Mouse (Mus musculus) layer of hippocampus, postnatal 14 days (tissue): ENCODE results near the gene Myl4. TPM values are rescaled to one million over a fixed set of nuclear protein-coding genes. Genes with fewer than 3 reads are reported as not detected.

Experiments
- DNase-seq, 2 experiments: peaks; one replicate each; pipeline ENCODE4 v3.0.0; 2021 to 2022; ENCODE audit warnings: low spot score in 2 of 2, mixed read lengths in 1 of 2
- total RNA-seq, 2 experiments: library from RNA; stranded (reverse); gene quantifications; 2 replicates each; pipeline ENCODE4 v1.2.3; 2021

The Myl4 gene
- total RNA-seq, 2 experiments from 2014 or later = 3.6 to 4.9 TPM

GRCm38 (mm10) chr11:104627616-104628301 is 77.3 kb downstream of the Myl4 start:
- no peak for DNase-seq

DNA sequence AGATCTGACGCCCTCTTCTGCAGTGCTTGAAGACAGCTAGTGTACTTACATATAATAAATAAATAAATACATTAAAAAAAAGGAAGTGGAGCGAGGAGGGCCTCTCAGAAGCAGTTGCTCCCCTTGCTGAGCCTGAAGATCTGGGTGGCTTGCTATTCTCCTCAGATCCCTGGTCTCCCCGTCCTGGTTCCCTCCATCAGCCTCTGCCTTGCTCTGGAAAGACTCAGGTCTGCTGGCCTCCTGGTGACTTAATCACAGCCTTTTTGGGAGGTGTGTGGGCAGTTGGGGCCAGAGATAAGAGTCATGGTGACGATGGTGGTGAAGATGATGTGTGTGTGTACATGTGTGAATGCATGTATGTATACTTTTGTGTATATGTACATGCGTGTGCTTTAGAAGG is 78.1 kb downstream of the Myl4 start:
- DNase-seq = no peak

GRCm38 (mm10) chr11:104630185-104630835 is 79.8 kb downstream of the Myl4 start:
- DNase-seq = no peak

- no peak for DNase-seq
These were observed 80.8 kb downstream of the Myl4 start for GRCm38 (mm10) chr11:104631306-104631705.

- no peak for DNase-seq
These were observed 86.5 kb downstream of the Myl4 start for GRCm38 (mm10) chr11:104637010-104637409.

DNA sequence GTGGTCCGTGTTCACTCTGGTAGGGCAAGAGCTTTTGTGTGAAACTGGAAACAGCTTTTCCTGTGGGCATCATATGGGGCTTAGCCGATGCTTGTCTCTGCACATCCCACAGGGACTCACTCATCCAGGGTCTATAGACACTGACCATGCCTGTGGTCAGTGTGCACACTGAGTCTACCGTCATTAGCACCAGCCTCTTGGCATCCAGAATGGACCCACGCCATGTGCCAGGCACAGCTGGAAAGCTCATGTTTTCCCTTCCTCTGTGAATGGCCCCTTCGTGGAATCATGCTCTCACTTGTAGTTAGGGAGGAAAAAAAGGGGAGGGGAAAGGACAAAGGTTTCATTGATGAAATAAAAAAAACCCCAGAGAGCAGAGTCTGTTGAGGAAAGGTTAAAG is 87.5 kb downstream of the Myl4 start:
- DNase-seq = no peak

GRCm38 (mm10) chr11:104638906-104639305 is 88.4 kb downstream of the Myl4 start:
- DNase-seq = no peak

GRCm38 (mm10) chr11:104639634-104640033 is 89.2 kb downstream of the Myl4 start:
- no peak for DNase-seq

DNA sequence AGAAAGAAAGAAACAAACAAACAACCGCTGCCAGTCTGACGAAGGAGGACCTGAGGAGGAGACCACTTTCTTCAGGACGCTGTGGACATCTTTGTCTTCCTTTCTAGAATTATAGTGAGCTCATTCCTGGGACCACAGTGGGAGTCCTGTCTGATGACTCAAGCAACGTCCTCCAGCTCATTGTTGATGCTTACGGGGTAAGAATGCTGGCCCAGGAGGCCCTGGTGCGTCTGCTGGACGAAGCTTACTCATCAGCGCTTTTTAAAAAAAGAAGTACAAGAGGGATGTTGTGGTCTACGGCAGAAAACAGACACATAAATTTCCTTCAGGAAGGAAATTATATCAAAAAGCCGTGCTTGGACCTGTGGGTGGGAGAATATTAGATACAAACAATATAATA is 90.4 kb downstream of the Myl4 start:
- DNase-seq = no peak

GRCm38 (mm10) chr11:104643236-104643635 is 92.8 kb downstream of the Myl4 start:
- no peak for DNase-seq

Other genes with a start within 250 kb of the Myl4 start
- gene Kansl1, start 81.8 kb upstream of the Myl4 start, total RNA-seq = 10 to 100 TPM; 59.5 to 63.1 TPM
- gene Cdc27, start within 50 bp of the Myl4 start, total RNA-seq = 10 to 100 TPM; 64.6 to 65.4 TPM
- gene Itgb3, start 57.3 kb downstream of the Myl4 start, total RNA-seq = 1 to 10 TPM; 2.1 to 2.5 TPM
- gene Gm11639, start 135.0 kb downstream of the Myl4 start, total RNA-seq = under 1 TPM; 0.46 to 0.48 TPM